Mouse (Mus musculus) spleen, postnatal 36 days (tissue): Measurements from ENCODE around the gene Pdia5.

ENCODE experiments used
- DNase-seq, 2 experiments: peaks; one replicate each; pipeline ENCODE4 v3.0.0; 2022; ENCODE audit warnings: low spot score in 2 of 2, mixed read lengths in 1 of 2

The Pdia5 gene

DNA sequence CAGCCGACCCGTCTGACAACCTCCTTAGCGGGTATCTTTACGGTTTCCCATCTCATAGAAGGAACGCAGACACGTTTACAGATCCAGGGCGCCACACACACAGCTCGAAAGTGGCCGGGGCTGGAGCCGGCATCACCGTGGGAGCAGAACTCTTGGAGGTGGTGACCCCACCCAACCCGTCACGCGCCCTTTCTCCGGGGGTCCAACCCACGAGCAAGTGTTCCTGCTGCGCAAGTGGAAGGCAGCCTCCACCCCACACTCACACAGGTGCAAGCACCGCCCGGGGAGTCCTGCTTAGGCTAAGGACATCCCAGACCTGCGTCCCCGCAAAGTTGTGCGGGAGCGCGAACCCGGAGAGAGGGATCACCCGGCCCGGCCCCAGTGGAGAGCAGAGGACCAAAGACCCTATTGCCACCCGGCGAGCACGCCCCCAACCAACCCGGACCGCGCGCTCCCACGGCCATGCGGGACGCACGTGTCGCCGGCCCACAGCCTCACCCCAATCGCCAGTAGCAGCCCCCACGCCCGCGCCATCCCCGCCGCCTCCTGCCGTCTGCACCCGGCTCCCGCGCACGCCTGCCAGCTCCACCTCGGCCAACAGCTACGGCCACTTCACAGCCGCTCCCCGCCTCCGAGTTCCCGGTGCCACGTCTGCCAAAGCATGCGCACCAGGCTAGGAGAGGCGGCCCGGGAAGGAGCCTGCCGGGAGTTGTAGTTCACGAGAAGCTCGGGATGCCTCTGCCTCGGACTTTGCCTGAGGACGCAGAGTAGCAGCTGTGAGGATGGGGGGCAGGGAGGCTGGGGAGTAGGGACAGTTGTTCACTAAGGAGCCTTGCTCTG, at the start of gene Pdia5:
Gene Pdia5, minus strand, starts transcription at position 643 of the 840 bp plus-strand sequence.
- peak; percentile 41 to 48 for DNase-seq

DNA sequence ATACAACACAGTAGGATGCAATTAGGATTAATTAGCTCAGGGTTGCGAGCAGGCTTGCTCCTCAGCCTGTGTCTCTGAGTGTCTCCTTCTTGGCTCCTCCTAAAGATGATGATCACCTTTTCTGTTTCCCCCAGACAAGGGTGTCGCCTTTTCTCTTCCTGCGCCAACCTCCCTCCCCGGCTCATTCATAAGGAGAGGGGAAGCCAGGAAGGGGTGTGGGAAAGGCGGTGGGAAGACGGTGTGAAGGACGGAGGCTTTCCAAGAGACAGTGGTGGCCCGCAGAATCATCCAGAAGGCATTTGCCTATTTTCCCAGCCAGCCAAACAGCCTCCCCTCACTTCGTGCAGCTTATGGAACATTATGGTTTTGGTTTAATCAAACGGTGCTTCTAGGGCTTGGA, 48.4 kb upstream of the Pdia5 start:
- no peak for DNase-seq

DNA sequence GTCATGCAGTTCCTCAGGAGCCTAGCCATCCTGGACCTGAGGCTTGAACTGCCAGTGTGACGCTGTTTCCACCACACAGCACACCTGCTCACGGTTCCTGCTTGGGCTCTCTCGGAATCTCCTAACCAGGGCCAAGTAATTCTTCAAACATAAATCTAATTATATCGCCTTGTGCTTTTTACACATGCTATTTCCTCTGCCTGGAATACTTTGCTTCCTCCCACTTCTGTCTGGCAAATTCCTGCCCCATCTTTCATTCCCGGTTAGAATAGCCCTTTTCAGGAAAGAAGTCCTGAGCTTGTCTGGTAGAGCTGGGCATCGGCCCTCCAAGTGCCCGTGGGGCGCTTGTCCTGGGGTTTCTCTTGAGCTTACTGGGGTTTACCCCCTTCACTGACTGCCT, 47.0 kb upstream of the Pdia5 start:
- DNase-seq = no peak

DNA sequence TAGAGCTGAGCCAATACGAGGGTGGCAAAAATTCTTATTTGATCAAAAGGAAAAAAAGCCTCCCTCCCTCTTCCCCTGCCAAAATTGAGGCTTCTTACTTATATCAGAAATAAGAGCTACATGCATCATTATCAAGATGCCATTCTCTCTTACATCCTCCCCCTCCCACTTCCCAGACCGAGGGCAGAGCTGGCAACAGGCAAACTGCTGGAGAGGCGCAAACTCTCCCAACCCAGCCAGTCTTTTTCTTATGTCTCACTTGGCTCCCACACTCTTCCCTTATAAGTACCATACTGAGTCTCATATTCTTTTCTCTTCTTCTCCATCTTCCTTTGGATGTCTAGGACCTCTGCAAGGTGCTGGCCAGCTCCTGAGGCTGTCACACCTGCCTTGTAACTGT, 44.0 kb upstream of the Pdia5 start:
- DNase-seq = no peak

DNA sequence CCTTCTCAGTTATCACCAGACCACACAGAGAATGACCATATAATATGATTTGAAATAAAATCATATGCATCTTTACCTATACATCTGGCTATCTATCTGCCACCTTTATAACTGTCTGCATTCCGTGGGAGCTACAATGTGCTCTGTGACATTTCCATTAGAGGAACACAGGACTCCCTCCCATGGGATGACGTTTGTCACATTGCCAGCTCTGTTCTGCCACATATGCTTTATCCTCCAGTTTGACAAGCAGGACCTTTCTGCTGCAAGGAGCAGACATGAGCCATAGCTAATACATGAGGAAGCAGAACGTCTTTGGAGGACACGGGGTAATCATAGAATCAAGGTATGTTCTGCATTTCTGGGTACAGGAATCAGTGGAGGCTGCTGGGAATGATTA, 33.5 kb upstream of the Pdia5 start:
- DNase-seq = no peak

DNA sequence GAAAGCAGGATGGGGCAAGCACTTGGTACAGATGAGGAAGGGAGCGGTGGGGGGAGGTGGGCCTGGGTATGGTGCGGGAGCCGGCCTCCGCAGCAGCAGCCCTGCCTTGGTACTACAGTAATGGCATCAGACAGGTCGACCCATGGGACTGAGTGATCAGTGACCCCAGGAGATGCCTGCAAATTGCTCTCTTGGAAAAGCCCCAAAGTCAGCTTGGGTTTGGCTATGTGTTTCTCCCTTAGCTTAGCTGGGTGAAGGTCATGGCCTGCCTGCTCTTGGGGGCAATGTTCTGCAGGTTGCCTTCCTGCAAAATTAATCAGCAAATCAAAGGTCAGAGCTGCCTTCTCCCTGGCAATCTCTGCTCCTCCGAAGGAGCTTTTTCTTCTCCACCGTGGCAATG, 28.6 kb upstream of the Pdia5 start:
- no peak for DNase-seq

DNA sequence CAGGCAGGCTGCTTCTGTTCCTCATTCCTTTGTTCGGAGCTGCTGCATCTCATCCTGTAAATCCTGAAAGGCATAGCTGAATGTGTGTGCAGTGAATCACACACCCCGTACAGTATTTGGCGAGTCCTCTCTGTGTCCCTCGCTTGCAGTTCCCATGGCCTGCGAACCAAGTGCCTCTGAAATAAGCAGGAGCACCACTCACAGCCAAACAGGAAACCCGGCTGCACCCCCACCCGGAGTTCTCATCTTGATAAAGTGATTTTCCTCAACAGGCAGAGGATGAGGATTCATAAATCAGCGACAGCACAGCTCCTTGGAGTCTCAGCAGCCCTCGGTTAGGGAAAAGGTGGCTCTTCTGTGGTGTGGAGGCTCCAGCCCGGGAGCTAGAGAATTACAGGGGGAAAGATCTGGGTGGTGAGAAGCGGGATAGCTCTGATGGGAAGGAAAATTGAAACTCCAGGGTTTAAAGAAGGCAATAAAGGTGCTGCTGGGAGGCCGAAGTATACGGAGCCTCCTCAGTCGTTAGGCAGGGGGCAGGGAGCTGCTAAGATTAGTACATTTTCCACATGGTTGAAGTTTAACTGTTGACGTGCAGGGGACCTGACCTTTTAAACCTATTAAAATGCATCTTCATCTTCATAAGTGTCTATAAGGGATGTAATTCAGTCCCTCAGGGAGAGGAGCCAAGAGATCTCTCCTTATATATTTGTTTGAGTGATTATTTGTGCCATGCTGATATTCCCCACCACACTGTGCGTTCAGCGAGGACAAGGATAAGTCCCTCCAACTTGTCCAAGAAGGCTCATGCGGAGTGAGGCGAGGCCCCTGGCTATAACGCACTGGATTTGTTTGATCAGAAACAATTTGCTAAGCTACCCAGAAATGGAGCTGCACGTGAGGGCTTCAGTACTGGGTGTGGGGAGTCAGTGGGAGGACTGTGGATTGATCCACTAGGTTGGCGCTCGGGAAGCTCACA, 27.6 kb upstream of the Pdia5 start:
- no peak for DNase-seq

DNA sequence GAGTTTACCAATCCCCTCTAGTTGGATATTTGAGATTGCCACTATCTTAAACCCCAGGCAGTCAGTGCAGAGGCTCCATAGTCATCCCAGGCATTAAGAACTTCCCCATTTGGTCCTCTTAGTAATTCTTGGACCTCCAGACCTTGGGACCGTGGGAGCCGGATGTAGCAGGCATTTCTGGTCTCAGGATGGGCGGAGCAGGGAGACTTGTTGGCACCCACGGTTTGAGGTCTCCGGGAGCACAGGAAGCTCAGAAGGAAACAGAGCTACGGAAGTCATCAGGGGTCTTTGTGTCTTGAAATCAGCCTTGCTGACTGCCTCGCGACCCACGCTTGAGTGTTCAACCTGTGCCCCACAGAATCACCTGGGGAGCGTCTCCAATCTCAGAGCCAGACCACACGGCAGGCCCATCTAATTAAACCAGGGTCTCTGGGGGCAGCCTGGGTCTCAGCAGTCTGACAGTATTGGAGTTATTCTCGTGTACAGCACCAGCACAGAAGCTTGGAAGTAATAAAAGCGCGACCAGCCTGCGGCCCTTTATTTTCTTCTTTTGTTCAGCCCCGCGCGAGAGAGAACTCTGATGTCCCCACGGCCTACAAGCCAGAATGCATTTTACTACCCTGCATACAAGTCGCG, 25.4 kb upstream of the Pdia5 start:
- no peak for DNase-seq

DNA sequence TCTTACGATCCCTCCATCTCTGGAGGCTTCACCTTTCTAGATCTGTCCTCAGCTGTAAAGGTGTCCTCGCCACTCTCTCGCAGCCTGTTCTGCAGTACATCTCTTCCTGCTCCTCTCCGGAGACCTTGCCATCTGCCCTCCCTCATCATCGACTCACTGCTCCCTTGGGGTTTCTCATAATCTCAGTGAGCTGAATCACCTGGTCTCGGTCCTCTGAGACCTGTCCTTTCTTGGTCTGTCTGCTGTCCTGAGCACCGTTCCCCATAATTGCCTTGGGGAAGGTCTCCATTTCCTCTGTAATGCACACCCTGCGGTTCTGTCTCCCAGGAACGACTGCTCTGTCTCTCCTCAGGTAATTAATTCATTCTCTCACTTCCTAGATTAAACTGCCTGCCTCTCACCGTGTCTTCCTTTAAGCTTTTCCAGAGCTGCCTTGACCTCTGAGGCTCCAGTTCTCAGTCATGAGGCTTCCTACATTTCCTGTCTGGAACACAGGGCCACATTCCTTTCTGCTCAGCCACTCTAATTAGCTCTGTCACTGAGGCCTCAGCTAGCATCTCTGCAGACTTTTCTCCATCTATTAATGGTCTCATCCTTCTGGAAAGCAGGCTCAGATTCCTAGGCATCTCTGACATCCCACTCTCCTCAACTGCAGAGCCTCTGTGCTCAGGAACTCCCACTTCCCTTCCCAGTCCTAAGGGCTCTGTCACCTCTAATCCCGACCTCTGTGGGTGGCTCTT, 18.8 kb upstream of the Pdia5 start:
- no peak for DNase-seq

DNA sequence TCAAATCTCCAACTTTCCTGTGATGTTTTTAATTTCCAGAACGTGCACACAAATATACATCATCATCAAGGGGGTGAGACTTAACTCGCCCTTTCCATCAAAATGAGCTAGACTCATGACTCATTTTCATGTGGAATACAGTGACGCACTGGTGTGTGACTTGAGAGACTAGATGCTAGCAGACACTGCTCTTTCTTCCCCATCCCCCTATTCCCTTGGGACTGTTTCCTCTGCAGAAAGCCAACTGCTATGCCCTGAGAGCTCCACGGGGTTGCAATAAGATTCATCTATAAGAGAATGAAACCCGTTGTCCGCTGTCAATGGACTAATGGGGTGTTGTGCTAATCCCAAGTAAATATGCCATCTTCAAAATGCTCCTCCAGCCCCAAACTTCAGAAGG, 17.9 kb upstream of the Pdia5 start:
- DNase-seq = no peak

DNA sequence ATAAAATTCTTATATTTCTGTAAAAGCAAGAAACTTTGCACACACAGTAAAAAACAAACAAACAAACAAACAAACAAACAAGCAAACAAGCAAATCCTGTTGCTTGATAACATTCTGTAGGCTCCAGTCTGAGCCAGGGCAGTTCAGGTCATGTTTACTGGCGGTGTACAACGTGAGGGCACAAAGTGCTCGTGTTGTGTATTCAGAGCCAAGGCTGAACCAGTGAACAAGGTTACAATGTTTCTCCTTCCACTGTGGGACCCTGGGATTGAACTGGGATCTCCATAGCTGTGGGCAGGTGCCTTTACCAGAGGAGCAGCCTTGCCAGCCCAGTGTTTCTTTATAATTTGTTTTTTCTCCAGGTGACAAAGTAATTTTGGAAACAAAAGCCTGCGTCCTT, 15.1 kb upstream of the Pdia5 start:
- DNase-seq = no peak

DNA sequence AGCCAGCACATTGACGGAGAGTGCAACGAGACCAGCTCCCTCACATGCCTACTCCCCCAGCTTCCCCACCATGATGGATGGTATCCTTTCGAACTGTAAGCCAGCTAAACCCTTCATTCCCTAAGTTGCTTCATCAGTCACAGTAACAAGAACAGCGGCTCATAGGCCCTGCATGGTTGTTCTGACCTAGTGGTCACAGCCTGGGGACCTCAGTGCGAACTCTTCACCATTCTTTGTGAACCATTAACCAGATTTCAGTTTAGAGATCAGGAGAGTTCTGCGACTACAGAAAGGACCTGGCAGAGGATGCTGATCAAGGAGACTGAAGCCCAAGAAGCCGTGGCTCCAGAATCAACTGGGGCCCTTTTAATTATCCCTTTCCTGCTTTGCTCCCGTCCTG, 13.6 kb upstream of the Pdia5 start:
- no peak for DNase-seq

DNA sequence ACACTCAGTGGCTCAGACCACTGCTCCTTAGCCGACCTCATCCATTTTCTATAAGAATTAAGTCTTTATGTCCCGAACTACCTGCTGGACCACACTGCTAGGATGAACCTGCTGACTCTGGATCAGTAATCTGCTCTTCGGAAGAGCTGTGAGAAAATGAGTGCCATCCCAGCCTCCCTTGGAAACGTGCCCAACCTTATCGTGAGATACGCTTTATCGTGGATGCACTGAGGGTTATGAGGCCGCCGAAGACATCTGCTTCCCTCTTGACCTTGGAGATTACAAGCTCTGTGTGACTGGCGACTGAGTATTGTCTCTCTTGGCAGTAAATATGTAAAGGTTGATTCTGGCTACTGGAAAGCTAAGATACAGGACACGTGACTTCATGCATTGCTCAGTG, 11.8 kb upstream of the Pdia5 start:
- no peak for DNase-seq

DNA sequence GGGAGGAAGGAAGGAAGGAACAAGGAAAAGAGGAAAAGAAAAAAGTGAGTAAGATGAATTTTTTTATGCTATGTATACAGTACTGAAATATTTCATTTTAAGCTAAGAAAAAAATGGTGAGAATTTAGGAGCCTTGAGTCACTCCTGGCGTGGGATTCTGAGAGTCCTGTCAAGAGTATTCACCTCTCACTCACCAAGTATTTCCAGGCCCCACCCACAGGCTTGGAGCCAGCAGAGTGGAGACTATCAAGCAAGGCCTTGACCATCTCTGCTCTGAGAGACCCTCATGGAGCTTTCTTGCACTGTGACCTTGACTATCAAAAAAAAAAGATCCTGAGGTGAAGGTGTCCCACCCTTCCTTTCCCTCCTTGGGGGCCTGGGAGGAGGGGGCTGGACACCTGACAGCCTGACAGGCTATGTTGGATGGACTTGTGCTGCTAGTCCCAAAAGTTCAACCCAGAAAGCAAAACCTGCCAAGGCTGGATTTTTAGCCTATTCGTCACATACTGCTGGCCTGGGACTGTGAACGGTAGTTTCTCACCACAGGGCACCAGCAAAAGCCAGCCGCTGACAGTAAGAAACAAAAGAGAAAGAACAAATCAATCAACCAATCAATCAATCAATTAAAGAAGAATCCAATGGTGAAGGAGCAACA, 10.6 kb upstream of the Pdia5 start:
- DNase-seq = no peak

DNA sequence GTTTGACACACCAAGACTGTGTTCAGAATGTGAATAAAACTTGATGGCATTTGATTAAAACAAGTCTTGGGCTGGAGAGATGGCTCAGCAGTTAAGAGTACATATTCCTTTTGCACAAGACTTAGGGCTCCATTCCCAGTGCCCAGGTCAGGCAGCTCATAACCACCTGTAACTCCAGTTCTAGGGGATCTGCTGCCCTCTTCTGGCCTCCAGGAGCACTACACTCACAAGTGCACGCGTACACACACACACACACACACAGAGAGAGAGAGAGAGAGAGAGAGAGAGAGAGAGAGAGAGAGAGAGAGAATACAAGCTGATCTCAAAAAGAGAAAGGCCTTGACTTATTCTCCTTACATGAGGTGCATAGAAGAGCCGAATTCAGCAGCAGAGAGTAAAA, 9.7 kb upstream of the Pdia5 start:
- DNase-seq = no peak

DNA sequence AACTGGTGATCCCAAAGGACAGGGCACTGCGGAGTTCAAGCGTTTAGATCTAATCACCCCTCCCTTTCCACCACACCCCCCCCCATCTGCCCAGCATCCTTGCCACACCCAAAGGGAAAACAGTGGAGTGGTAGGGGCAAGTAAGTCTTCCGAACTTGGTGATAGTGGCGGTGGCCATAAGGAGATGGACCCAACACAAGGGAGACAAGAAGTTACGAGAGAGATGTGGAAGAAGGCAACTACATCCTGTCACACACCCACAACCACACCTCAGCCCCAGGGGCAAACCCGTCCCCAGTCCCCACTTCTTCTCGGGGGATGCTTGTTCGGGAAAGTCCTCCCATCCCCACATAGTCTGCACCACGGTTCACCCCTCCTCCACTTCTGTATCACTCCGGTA, 880 bp downstream of the Pdia5 start:
- DNase-seq = no peak

DNA sequence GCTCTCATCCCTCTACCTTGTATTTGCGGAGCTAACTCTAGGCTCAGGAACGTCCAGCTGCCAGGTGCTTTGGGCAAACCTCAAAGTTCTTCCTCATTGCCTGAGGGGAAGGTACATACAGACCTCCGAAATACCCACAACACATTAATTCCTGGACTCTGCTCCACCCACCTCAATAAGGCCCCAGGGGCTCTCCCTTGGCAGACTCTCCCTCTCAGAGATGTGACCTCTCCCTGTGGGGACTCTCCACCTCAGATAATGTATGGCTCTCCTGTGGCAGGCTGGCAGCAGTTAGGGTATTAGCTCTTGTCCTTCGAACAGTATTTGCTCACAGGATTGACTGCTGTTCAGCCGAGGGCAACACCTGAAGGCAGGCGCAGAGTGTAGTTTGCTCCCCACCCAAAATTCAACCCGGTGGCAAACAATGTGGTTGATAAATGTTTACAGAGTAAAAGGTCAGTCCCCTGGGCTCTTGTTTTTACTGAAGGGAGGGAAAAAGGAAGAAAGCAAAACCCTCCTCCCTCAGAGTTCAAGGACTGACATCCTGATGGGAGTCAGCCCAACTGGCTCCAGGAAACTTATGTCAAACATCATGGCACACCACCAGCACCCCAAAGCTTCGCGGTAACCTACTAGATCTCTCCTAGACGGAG, 1.5 kb downstream of the Pdia5 start:
- DNase-seq = no peak

DNA sequence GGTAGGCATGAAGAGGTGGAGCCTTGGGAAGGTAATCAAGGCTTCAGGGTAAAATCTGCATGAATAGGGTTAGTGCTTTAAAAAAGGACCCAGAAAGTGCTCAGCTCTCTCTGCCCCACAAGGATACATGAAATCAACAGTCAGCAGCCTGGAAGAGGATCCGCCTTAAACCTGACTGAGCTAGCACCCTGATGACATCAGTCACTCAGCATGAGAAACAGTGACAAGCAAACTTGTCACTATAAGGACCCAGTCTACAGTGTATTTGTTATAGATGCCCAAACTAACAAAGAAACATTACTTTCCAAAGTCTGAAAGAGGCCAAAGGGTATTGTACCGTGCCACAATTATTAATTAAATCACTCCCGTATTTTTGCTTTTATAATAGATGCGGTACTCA, 2.9 kb downstream of the Pdia5 start:
- DNase-seq = no peak

DNA sequence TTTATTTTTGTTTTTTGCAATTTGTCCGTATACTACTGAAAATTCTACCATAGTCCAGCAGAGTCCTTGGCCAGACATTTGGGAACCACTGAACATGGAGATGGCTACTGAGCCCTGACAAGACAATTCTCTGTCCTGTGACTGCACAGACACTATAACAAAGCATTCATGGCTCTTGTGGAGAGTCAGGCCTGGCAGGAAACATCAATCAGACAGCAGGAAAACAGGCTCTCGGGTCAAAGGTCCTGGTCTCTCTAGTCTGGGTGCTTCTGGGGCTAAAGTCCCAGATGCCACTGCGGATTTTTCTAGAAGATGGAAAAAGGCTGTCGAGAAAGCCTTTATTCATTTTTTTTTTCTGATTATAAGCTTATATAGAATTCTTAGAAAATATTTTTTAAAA, 3.6 kb downstream of the Pdia5 start:
- DNase-seq = no peak

DNA sequence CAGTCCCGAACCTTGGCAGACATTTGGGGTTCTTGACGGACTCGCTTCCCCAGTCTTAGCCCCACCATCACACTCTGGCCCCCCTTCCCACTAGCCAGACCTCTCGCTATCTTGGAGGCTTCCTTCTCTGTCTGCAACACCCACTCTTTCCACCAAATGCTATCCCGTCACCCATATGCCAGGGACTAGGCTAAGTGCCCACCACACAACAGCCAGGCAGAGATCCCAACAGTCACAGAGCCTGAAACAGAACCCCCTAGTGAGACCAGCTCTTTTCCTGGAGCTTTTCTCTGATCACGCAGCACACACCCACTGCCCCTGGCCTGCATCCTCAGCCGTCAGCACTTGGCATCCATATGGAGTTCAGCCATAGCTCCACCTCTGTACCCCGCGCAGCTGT, 5.0 kb downstream of the Pdia5 start:
- no peak for DNase-seq
